Mouse (Mus musculus) urinary bladder, postnatal 4 days (tissue): ENCODE measurements around the gene Acsl6.
"Not testable (repeated sequence)": the region's sequence is repeated elsewhere in the genome, so short reads cannot be mapped to it uniquely, and the experiment has no call there.

Experiments
- DNase-seq, 2 experiments: peaks; one replicate each; pipeline ENCODE4 v3.0.0; 2021 to 2022; ENCODE audit warnings: low spot score in 2 of 2

Acsl6 gene

GRCm38 (mm10) chr11:54391326-54391725, 87.7 kb downstream of the Acsl6 start:
- DNase-seq: no peak

GRCm38 (mm10) chr11:54396686-54397085, 93.1 kb downstream of the Acsl6 start:
- DNase-seq: no peak

GRCm38 (mm10) chr11:54398058-54398457, 94.5 kb downstream of the Acsl6 start:
- no peak for DNase-seq

- not testable (repeated sequence) for DNase-seq
Observed at GRCm38 (mm10) chr11:54400803-54401202, 97.2 kb downstream of the Acsl6 start.

- no peak for DNase-seq
Observed at GRCm38 (mm10) chr11:54404885-54405284, 101.3 kb downstream of the Acsl6 start.

- no peak for DNase-seq
Observed at GRCm38 (mm10) chr11:54406930-54407546, 103.4 kb downstream of the Acsl6 start.

- DNase-seq: no peak
Observed at GRCm38 (mm10) chr11:54410612-54411011, 107.0 kb downstream of the Acsl6 start.

GRCm38 (mm10) chr11:54413017-54413416, 109.4 kb downstream of the Acsl6 start:
- no peak for DNase-seq
